Mouse (Mus musculus) testis, adult 10 weeks (tissue): ENCODE results near the gene Usp24. TPM values are rescaled to one million over a fixed set of nuclear protein-coding genes. Genes with fewer than 3 reads are reported as not detected.

ENCODE experiments used
- polyA plus RNA-seq: library from polyadenylated mRNA; stranded (reverse); fragments of 350-450 nt; fragmentation: Illumina TruSeq; extraction: RNeasy Lipid Tissue Mini Kit (QIAGEN cat#74804); gene quantifications from one replicate; pipeline ENCODE4 v1.2.3, GENCODE M21; 2014; ENCODE audit warnings: low read depth, low replicate concordance

The Usp24 gene
- polyA plus RNA-seq = 33.8 TPM

GRCm38 (mm10) chr4:106315921-106316350 is at the start of gene Usp24:
Gene Usp24, plus strand, starts transcription at chr4:106316213.

Other genes with a start within 250 kb of the Usp24 start
- not detected for gene Pcsk9, start 148.1 kb downstream of the Usp24 start, polyA plus RNA-seq
- not detected for gene Bsnd, start 176.1 kb downstream of the Usp24 start, polyA plus RNA-seq
- gene Dhcr24, start 244.8 kb downstream of the Usp24 start, polyA plus RNA-seq = 2.3 TPM